Mouse (Mus musculus) bone marrow macrophage, adult 2 months (primary cell): ENCODE data around the gene Rnf5.

Source experiments
- CTCF ChIP-seq: IDR thresholded peaks from 2 replicates; pipeline ENCODE4 v1.5.1; 2012; ENCODE audit warnings: low read depth, mild to moderate bottlenecking, low read length, moderate library complexity
- POLR2A ChIP-seq: IDR thresholded peaks from 2 replicates; pipeline ENCODE4 v1.6.1; 2012; ENCODE audit warnings: mild to moderate bottlenecking, low read depth, low read length, borderline replicate concordance

- TF ChIP-seq POLR2A (no peak; the same call in 1 of the 2 replicates), CTCF (no peak)
Observed at GRCm38 (mm10) chr17:34604061-34604508, 595 bp upstream of the Rnf5 start, which contains the start of gene Agpat1.
